Mouse (Mus musculus) intestine, postnatal 0 days (tissue): ENCODE measurements at regions not wholly inside any gene's neighbourhood (a gene's known extent, or its start where the extent isn't known, plus 50 kb on each side); places are given as distances from the start of the nearest gene placed in this dataset.

ENCODE experiments used
- ATAC-seq: fragments of 200-750 bp; cut with Nextera tagmentation; 2 replicates; pipeline ENCODE4 v1.8.0; 2017; ENCODE audit warnings: mild to moderate bottlenecking, moderate TSS enrichment, moderate library complexity
- H3K27ac ChIP-seq: fragments of 300-500 bp; sonication (generic); 2 replicates; pipeline ENCODE4 v1.5.1; 2014; ENCODE audit warnings: mild to moderate bottlenecking, low read depth, low read length, moderate library complexity
- H3K27me3 ChIP-seq: fragments of 300-500 bp; sonication (generic); replicated peaks from 2 replicates; pipeline ENCODE4 v1.6.1; 2014; ENCODE audit warnings: low read length, mixed read lengths; ENCODE audit not compliant: control insufficient read depth, insufficient read depth
- H3K36me3 ChIP-seq: fragments of 300-500 bp; sonication (generic); 2 replicates; pipeline ENCODE4 v1.6.1; 2014; ENCODE audit warnings: mild to moderate bottlenecking, moderate library complexity; ENCODE audit not compliant: control insufficient read depth, insufficient read depth
- H3K4me1 ChIP-seq: fragments of 300-500 bp; sonication (generic); replicated peaks from 2 replicates; pipeline ENCODE4 v1.6.1; 2014; ENCODE audit warnings: antibody characterized with exemption, low read length, mixed read lengths; ENCODE audit not compliant: control insufficient read depth, insufficient read depth
- H3K4me2 ChIP-seq: fragments of 300-500 bp; sonication (generic); replicated peaks from 2 replicates; pipeline ENCODE4 v1.6.1; 2014; ENCODE audit warnings: low read depth, mild to moderate bottlenecking, moderate library complexity
- H3K4me3 ChIP-seq: fragments of 300-500 bp; sonication (generic); 2 replicates; pipeline ENCODE4 v1.5.1; 2014; ENCODE audit warnings: low read depth, low read length
- H3K9ac ChIP-seq: fragments of 300-500 bp; sonication (generic); 2 replicates; pipeline ENCODE4 v1.6.1; 2014; ENCODE audit warnings: mild to moderate bottlenecking, low read depth, low read length
- H3K9me3 ChIP-seq: fragments of 300-500 bp; sonication (generic); 2 replicates; pipeline ENCODE4 v1.6.1; 2016; ENCODE audit warnings: mixed run types; ENCODE audit not compliant: control insufficient read depth
- CTCF ChIP-seq: sonication (generic); IDR thresholded peaks from 2 replicates; pipeline ENCODE4 v1.5.1; 2016; ENCODE audit warnings: low read depth, mild to moderate bottlenecking, control low read depth, antibody characterized with exemption, moderate library complexity
- WGBS: fragments of 180-500 bp; shearing (Covaris S2); extraction: QIAGEN DNeasy Blood & Tissue Kit; methylation state at CpG from one replicate; pipeline ENCODE4 v1.1.7; 2014; 5-methylcytosine and 5-hydroxymethylcytosine counted together

DNA sequence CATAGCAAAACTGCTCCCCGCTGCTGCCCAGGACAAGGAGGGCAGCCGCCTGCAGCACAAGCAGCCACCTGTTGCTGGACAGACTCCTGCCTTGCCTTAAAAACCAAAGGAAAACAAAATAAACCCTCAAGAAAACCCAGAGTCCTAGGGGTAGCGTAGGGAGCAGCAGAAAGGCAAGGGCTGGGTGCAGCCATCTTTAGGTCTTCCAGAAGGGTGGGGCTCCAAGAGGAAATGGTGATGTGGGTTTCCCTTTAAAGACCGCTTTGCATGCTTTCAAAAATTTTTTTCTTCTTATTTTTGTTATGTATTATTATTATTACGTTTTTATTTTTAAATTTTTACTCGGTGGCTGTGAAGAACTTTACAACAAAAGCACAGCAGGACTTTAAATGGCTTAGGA, 300.1 kb downstream of the Vrk1 start:
- Histone ChIP-seq H3K4me3 (peak overlapping the region; percentile 40; the same call in 1 of the 2 replicates), H3K4me2 (peak overlapping the region; percentile 70), H3K9ac (no peak overlapping the region), H3K4me1 (no peaks in the 10 kb centered on the region), H3K27me3 (no peaks in the 10 kb centered on the region), H3K27ac (no peak overlapping the region), H3K9me3 (no peaks in the 10 kb centered on the region), H3K36me3 (no peaks in the 10 kb centered on the region)
- no peak for TF ChIP-seq CTCF
- no peak for ATAC-seq
- WGBS = 54% methylated on average over 6 of the region's 6 CpGs

DNA sequence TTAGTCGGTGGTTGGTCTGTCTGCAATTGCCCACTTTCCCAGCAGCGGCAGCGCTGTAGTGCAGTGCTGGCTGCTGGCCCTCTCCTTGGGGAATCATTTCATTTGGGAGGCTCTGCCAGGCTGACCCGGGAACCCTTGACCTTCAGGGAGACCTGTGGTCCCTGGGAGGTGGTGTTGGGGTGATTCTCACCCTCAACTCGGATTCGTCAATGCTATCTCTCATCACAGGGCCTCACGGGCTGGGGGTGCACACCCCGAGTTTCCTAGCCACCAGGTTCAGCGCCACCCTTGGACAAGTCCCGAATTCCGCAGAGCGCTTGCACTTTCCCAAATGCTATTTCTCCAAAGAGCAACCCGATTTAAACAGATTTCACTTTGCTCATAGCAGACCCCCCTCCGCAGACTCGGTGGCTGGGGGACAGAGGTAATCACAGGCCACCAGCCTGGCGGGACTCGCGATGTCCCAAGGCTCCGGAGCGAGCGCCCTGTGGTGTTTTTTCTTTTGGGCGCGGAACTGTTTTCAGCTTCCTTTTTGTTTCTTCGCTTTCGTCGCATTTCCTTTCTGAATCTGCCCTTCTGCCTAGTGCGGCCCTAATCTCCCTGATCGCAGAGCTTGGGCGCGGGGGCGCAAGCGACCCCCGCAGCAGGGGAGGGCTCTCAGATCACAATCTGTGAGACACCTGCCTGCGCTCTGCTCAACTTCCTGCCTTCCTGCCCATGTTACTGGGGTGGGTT, 300.7 kb downstream of the Vrk1 start:
- Histone ChIP-seq H3K4me2 (peak overlapping the region; percentile 70), H3K9me3 (no peaks in the 10 kb centered on the region), H3K9ac (no peak overlapping the region), H3K27me3 (no peaks in the 10 kb centered on the region), H3K27ac (no peak overlapping the region), H3K4me1 (no peaks in the 10 kb centered on the region), H3K36me3 (no peaks in the 10 kb centered on the region), H3K4me3 (peak overlapping the region; percentile 40)
- TF ChIP-seq CTCF = peak; percentile 13; the same call in 1 of the 2 replicates
- WGBS = 1% methylated on average over 34 of the region's 34 CpGs
- ATAC-seq = no peak

DNA sequence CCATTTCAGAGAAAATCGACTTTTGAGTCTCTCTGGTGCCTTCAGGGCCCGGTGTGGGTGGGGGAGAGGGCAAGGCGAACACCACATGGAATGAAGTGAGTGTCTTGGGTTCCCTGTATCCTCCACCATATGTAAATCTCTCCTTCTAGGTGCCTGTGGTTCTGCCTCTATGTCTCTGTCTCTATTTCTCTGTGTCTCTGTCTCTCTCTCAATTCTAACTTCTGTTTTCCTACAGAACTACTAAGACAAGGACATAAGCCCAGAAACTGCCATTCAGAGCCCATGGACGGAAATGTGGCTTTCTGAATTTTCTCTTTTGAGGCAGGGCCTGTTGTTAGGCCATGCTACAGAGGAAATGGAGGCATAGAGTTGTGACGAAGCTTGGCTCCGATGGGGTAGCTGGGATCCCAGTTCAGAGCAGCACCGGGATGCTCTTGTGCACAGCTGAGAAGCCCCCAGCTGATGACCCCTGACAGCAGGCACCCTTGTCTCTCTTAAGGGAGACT, 301.3 kb downstream of the Vrk1 start:
- TF ChIP-seq CTCF = no peak
- Histone ChIP-seq H3K9me3 (no peaks in the 10 kb centered on the region), H3K4me1 (no peaks in the 10 kb centered on the region), H3K36me3 (no peaks in the 10 kb centered on the region), H3K27ac (no peak overlapping the region), H3K27me3 (no peaks in the 10 kb centered on the region), H3K4me2 (peak overlapping the region; percentile 70), H3K4me3 (peak overlapping the region; percentile 40; the same call in 1 of the 2 replicates), H3K9ac (no peak overlapping the region)
- no peak for ATAC-seq
- 59% methylated on average over 7 of the region's 7 CpGs for WGBS

DNA sequence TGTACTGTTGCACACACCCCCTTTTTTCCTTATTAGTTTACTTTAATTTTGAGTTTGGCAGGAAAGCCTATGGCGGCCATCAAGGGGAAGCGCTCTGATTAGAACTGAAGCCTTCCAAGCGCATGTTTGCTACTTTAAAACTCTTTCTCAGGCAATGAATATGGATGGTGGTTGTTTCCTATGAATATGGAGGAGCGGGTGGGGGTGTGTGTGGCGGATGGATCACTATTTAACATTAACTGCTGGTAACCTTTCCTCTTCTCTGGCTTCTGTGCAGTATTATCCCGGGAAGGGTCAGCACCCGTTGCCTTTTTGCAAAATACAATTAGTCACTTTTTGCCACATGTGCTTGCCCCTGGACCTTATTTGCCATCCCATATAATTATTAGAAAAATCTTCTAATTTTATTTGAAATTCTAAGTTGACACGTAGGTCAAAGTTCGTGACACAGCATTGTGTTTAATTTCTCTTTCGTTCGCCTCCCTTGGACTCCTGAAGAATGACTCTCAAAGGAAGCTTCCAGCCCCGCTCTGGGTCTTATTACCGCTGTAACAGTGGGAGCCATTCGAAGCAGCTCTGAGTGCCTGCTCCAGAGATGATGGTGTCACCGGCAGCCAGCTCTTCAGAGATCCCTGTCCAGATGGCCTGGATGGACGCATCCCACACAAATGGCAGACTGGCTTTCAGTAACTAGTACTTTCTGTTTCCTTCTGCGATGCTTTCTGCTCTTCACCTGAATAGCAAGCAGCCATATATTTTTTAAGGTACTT, 302.0 kb downstream of the Vrk1 start:
- H3K4me1 ChIP-seq = no peaks in the 10 kb centered on the region
- H3K27me3 ChIP-seq = no peaks in the 10 kb centered on the region
- no peaks in the 10 kb centered on the region for H3K9me3 ChIP-seq
- H3K9ac ChIP-seq = no peak overlapping the region
- no peak for ATAC-seq
- H3K4me2 ChIP-seq = no peak overlapping the region
- 86% methylated on average over 17 of the region's 17 CpGs for WGBS
- no peaks in the 10 kb centered on the region for H3K36me3 ChIP-seq
- H3K4me3 ChIP-seq = no peak overlapping the region
- TF ChIP-seq CTCF = no peak
- no peak overlapping the region for H3K27ac ChIP-seq

DNA sequence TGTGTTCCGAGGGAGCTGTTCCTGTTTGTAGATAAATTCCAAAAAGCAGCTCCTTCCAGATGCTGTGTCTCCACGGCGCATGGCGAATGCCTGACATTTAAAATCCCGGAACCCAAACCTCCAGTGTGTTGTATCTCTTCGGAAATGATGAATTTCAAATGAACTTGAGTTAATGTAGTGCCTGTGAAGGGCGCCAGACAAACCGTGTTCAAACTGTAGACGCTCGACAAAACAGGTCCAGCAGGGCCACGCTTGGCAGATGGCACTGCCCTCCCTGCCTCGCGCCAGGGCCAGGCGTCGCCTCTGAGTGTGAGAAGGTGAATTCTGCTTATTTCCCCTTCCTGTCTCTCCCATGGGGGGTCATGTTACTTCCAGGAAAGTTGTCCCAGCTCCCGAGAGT, 307.7 kb downstream of the Vrk1 start:
- no peak overlapping the region for H3K4me3 ChIP-seq
- no peak overlapping the region for H3K27ac ChIP-seq
- H3K4me2 ChIP-seq = no peak overlapping the region
- no peaks in the 10 kb centered on the region for H3K27me3 ChIP-seq
- TF ChIP-seq CTCF = no peak
- 89% methylated on average over 16 of the region's 16 CpGs for WGBS
- ATAC-seq = no peak
- no peak overlapping the region for H3K9ac ChIP-seq
- H3K36me3 ChIP-seq = no peaks in the 10 kb centered on the region
- H3K4me1 ChIP-seq = no peaks in the 10 kb centered on the region
- no peaks in the 10 kb centered on the region for H3K9me3 ChIP-seq

DNA sequence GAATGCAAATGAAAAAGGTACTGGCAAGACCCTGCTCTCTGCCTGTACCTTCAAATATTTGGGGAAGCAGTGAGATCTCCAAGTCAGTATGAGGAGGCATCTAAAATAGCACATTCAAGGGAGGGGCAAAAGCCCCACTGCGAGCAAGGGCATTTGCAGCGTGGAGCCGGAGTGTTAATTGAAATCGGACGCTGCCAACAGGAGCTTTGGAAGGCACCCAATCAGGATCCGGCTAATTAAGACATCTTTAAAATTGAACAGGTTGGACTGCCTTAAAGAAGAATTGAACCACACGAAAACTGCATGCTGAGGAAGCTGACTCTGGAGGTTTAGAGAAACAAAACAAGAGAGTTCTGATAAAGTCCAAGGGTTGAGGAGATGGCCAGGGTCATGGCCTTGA, 311.5 kb downstream of the Vrk1 start:
- no peak for TF ChIP-seq CTCF
- Histone ChIP-seq H3K4me1 (no peaks in the 10 kb centered on the region), H3K4me2 (no peak overlapping the region), H3K9ac (no peak overlapping the region), H3K4me3 (no peak overlapping the region), H3K9me3 (no peaks in the 10 kb centered on the region), H3K27me3 (no peaks in the 10 kb centered on the region), H3K27ac (no peak overlapping the region), H3K36me3 (no peaks in the 10 kb centered on the region)
- 87% methylated on average over 7 of the region's 7 CpGs for WGBS
- no peak for ATAC-seq
